Mouse (Mus musculus) retina, postnatal 1 day (tissue): ENCODE measurements around the gene Dusp23.

Experiments used
- DNase-seq: peaks from one replicate; pipeline ENCODE4 v3.0.0-alpha.2; 2012

Dusp23 gene

DNA sequence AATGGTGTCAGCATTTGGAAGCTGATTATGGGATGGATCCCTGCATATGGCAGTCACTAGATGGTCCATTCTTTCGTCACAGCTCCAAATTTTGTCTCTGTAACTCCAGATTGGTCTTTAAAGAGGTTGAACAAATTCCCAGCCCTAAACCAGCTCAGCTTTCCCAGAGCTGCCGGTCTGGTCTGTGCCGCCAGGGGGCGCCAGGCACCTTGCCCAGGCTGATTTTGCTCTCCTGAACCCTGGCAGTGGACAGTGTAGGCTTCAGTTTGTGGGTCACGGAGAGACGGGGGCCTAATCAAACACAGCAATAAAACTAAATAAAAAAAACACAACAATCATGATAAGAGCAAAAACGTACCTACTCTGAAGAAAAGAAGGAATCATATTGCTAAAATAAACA is 13.5 kb downstream of the Dusp23 start:
- DNase-seq = peak; percentile 73

DNA sequence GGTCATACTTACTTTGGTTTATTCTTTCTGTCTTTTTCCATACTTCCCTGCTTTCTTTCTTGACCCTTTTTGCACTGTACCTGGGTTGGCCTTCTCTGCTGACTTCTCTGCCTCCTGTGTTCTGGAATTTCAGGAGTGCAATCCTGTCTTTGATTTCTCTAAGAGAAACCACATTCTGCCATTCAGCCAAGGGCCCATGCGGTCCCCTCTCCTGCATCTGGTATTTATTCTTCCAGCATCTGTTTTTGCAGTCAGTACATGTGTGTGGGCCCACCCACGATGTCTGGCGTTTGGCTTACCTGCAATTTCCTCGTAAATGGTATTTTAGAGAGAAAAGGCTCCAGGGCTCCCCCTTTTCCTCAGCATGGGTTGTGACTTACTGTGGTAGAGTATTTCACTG is 14.6 kb downstream of the Dusp23 start:
- no peak for DNase-seq

DNA sequence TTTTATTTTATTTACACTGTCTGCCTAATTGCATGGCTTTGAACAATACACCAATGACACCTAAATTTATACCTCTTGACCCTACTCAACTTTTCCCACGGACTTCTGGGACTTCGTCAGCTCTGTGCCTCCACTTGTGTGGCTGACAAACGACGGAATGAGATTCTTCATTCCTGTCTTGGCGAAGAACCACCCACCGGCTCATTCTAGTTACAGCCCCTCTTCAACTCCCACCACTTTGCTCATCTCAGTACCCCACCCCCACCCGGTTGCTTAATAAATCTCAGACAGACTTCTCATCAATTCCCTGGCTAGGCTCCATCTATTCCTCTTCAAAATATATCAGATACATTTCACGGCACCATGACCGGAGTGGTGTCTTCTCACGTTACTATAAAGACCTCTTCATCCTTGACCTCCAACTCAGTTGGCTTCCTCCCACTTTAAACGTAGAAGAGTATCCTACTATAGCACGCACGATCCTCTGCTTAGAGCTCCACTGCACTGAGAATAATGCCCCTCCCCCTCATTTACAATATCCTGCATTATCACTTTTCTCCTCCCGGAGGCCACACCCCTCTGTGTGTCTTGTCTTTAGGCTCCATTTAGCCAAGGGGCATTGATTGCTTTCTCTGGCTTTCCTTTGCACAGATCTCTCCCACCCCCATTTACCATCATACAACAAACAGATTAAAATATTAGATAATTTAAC is 15.2 kb downstream of the Dusp23 start:
- peak; percentile 42 for DNase-seq

DNA sequence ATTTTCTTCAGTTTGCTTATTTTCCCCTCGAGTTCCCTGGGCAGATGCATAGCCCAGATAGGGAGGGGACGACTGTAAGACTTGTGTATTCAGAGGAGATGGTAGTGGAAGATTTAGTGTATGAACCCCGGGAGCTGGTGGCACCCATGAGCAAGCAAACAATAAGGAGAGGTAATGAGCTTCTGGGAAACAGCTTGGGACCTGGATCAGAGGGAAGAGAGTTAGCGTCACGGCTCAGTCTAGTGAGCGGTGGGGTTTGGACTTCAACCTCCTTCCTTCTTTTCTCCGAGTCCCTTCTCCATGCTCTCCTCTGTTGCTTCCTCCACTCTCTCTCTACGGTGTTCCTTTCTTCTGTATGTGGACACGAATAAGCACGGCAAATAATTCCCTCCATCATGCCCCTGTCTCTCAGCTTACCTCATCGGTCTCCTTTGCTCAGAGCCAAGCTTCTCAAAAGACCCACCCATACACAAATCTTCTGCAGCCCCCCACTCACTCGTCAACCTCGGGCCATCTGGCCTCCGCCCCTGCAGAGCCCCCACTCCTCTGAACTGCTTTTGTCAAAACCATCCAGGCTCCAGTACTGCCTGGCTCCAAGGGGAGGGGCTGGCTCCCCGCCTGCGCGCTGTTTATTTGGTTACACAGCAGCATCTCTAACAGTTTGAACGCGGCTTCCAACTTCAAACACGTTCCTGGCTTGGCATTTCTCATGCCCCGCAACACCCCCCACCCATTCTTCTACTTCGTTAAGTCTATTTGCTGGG is 16.0 kb downstream of the Dusp23 start:
- DNase-seq = peak; percentile 68

DNA sequence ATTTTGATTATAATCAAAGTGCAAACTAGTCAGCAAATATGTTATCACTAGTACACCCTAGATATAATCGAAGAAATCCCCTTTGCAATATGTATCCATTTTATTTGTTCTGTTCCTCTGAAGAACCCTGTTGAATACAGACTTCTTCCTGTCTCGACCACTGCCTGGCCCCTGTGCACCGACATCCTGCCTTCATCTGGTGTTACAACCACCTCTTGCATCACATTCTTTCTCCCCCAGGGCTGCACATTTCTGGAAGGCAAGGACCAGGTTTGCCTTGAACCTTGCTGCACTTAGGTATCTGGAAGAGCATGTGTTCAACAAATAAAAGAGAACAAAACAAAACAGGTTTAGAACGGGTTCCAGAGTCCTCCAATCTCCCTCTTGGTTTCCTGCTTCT is 17.4 kb downstream of the Dusp23 start:
- DNase-seq = no peak

DNA sequence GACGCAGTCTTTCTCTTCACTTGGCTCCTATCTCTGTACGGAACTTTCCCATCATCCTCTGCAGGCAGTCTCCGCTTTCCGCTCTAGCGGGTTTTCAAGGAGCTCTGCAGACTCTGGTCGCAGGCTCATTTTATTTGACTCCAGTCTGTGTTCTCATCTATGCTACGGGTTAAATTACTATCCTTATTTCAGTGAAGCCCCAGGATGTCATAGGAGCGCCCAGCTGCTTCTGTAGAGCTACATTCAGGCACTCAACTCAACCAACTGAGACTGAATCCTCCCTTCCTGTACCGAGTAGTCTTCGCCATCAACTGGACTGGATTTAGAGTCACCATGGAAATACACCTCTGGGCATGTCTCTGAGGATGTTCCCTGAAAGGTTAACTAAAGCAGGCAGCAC is 18.1 kb downstream of the Dusp23 start:
- DNase-seq = no peak

DNA sequence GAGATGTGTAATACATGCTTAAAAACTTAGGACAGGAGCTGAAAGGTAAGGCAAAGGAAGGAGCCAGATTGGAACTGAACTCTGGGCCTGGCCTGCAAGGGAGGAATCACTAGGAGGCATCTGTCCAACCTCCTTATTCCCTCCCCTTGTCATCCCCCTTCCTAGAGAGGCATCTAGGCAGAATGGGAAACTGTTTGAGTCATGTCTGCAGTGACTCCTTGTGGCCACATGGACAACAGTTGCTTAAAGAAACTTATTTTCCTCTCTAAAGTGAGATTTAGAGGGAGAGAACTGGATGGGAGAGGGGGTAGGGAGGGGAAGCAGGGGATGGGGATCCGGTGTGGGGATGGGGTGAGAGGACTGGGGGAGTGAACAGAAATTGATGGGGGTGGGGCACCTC is 20.0 kb downstream of the Dusp23 start:
- peak; percentile 44 for DNase-seq

DNA sequence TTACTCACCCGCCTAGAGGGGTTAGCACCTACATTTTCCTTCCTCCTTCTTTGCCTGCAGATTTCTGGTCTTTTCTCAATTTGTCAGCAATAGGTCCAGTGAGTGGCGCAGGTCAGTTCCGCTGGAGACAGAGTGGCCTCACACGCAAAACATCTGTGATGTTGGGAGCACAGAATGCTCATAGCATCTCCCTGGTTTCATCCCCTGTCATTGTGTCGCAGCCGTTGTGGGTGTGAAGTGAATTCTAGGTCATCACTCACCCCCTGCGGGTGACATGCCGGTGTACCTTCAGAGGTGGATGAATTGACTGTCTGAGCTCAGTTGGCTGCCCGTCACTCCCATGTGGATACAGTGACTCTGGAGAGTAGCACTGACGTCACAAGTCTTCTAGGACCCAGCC is 21.5 kb downstream of the Dusp23 start:
- DNase-seq = no peak

DNA sequence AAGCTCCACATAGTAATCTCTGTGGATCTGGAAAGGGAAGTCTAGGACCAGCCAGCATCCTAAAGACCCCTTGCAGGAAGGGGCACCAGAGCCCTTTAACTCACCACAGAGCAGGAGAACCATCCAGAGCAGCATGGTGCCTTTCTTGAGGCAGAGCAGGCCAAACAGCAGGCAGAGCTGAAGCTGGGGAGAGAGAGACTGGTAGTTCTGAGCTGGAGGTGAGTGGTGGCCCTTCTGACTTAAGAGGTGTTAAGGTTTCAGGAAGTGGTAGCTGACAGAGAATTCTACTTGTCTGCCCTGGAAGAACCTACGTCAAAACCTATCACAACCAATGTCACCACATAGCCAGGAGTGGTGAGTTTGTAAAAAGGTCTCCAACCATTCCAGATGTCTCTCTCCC is 30.4 kb downstream of the Dusp23 start, which contains the start of gene Fcrl6:
Gene Fcrl6 (minus strand): TSS at position 226 of the 400 bp plus-strand sequence.
- no peak for DNase-seq

DNA sequence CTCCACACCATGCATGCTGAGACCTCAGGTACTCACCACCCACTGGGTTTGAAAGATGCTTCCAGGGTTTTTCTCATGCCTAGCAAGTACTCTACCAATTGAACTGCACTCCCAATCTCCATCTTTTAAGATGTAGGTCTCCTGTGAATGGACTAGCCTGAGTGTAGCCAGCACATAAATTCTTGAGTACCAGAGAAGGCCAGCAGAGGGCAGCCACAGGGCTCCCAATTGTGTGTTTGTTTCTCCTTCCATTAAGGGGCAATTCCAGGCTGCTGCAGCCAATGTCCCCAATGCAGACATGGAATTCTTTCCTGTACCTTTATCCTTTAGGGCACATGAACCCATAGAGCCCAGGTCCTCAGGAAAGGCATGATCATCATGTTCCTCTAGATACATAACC is 38.3 kb downstream of the Dusp23 start:
- DNase-seq = peak; percentile 76

DNA sequence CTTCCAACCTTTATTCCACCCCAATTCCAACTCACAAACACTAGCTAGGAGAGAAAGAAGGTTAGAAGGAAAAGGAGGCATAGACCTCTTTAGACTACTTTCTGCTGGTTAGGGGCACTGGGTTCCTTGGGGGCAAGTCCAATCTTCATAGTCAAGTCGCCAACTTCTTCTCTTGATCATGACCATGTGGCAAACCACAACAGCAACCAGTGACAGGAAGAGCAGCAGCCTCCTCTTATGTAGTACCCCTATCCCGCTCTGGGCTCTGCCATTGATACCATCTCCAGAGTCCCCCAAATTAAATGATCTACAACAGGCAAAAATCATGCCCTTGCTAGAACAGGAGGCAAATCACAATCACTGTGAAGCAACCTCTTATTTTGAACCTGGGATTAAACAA is 38.8 kb downstream of the Dusp23 start:
- DNase-seq = no peak

DNA sequence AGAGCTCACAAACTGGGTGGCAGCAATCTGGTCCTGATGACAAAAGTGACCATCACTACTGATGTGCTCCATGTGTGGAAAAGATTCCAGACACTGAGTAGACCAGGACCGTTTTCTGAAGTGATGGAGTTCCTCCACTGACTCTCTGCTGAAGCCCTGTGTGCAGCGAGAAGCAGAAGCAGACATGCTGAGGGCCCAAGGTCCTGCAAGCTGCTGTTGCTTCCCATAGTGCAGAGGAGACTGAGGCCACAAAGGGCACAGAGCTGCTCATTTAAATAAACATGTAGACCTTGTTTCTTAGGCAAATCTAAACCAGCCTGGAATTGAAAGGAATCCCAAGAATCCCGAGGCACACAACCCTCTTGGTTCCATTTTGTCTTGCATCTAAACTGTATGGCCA is 39.4 kb downstream of the Dusp23 start:
- DNase-seq = no peak

DNA sequence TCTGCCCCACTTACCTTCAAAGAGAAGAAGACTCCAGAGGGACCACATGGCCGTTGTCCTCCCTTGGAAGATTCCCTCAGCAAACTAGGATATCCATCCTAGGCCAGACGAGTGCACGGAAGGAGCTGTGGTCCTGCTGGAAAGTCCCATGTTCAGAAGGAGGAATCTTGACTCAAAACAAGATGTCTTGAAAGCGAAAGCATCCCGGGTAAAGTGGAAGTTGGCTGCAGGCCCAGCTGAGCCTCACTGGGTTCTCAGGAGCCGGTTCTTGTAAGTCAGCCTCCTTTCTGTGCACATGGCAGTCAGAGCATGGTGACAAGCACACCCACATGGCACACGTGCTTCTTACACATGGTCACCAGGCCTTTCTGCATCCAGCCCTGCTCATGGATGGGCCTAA is 42.4 kb downstream of the Dusp23 start, which contains the start of gene Slamf8:
Gene Slamf8 (minus strand): TSS at position 184 of the 400 bp plus-strand sequence.
- DNase-seq = no peak

DNA sequence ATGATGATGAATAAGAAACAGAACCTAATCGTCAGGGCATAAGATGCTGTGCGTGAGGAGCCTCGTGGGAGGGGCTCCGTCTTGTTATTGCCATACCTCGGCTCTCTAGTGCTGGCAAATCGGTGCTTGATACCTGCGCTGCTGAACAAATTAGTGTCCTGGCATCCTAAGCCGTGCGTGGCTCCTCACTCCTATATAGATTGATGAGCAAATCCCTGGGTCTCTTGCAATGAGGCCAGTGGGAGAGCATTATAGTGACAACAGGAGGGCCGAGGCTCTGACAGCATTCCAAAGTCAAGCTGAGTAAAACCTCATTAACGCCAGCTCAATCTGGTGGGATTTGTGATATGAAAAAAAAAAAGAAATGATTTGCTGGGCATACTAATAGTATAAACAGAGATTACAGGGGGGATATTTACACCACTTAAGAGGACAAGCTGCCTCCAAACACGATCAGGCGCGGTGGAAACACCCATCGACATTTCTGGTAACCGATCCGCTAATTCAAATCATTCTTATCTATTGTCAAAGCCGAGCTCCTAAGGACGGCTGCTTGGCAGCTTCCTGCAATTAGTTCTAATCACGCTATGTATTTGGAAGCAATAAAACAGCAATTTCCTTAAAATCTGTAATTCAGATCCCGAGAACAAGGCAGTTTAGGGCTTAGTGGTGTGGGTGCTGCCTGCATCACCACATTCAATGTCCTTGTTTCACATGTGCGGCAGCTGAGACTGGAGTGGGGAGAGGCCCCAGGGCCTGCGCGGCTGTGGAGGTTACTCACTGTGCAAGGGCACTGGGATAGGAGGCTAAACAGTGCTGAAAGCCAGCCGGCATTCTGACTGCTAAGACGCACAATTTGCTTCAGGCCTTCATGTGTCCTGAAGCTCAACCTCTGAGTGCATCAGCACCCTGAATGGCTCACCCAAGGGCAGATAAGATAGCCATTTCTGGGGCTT is 46.9 kb downstream of the Dusp23 start:
- peak; percentile 72 for DNase-seq

DNA sequence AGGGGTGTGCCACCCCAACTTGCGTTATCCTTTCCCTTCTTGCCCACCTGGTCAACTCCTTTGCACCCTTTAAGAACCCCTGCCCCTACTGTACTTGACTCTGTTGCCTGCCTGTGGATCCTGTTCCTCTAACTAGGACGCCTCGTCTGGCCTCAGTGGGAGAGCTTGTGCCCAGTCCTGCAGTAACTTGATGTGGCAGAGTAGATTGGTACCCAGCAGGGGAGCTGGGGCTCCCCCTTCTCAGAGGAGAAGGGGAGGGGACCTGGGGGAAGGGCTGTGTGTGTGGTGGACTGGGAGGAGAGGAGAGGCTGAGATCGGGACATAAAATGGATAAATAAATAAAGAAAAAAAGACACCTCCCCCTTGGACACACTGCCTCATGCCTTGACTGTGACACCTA is 47.7 kb downstream of the Dusp23 start:
- DNase-seq = peak; percentile 18

DNA sequence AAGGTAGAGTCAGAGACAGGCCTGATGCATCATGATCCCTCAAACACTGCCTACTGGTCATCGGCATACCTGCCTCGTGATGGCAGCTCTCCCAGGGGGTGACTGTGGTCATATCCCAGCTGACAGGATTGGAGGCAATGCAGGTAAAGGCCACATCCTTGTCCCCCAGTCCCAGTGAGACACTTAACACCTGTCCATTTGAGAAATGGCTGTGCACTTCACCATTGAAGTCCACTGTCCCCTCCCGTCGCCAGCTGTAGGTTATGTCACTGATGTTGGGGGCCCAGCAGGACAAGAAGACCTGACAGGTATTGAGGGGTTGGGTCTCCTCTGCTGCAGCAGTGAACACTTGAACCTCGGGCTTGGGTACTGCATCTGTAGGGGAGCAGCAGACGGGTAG is 48.5 kb downstream of the Dusp23 start:
- no peak for DNase-seq

DNA sequence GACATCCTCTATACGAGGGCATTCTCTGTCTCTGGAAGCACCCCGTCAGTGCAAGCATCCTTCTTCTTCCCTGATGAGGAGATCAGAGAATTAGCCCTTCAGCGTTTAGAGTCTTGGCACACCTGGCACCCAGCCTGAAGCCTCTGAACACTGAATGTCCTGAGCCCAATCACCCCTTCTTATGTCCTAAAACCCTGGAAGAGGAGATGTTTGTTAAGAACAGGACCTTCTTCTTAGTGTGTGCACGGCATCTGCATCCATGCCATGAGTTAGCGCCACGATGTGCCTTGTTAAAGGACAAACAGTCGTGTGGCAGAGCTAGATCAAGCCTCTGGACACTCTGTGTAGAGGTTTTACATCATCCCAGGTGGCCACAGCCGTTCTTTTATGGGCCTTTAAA is 50.3 kb downstream of the Dusp23 start:
- no peak for DNase-seq
